Mouse (Mus musculus) MEL (cell line): ENCODE measurements around the gene Clmp. TPM values are rescaled to one million over a fixed set of nuclear protein-coding genes. Genes with fewer than 3 reads are reported as not detected.

Experiments
- DNase-seq: peaks from one replicate; pipeline ENCODE4 v3.0.0; 2011; ENCODE audit warnings: low read depth, low spot score
- H3K27ac ChIP-seq: 2 replicates; pipeline ENCODE4 v1.5.1; 2012; ENCODE audit warnings: low read depth, mild to moderate bottlenecking, control low read depth, low read length, moderate library complexity; ENCODE audit not compliant: control insufficient read depth
- H3K27me3 ChIP-seq, 2 experiments: fragments of 150-350 bp in 1 of 2; sonication (generic) in 1 of 2; 2 replicates each; pipeline ENCODE4 v1.6.1; 2012; ENCODE audit warnings: low read length in 2 of 2, mild to moderate bottlenecking in 2 of 2, improper control_type of control experiment in 1 of 2, moderate library complexity in 1 of 2; ENCODE audit not compliant: insufficient read depth in 2 of 2, control insufficient read depth in 1 of 2
- H3K36me3 ChIP-seq, 2 experiments: 2 replicates each; pipeline ENCODE4 v1.6.1; 2012 to 2014; ENCODE audit warnings: low read length in 2 of 2, improper control_type of control experiment in 1 of 2, inconsistent platforms in 1 of 2, mild to moderate bottlenecking in 1 of 2; ENCODE audit not compliant: insufficient read depth in 2 of 2, control insufficient read depth in 1 of 2
- H3K4me1 ChIP-seq, 2 experiments: fragments of 150-350 bp in 1 of 2; sonication (generic) in 1 of 2; 2 replicates each; pipeline ENCODE4 v1.6.1; 2012; ENCODE audit warnings: low read length in 2 of 2, improper control_type of control experiment in 1 of 2, mild to moderate bottlenecking in 1 of 2; ENCODE audit not compliant: insufficient read depth in 2 of 2, control insufficient read depth in 1 of 2
- H3K4me3 ChIP-seq, 2 experiments: fragments of 150-350 bp in 1 of 2; sonication (generic) in 1 of 2; 2 replicates each; pipeline ENCODE4 v1.5.1; 2012; ENCODE audit warnings: low read depth in 2 of 2, low read length in 2 of 2, mild to moderate bottlenecking in 2 of 2, moderate library complexity in 2 of 2, control low read depth in 1 of 2, improper control_type of control experiment in 1 of 2; ENCODE audit not compliant: control insufficient read depth in 1 of 2, insufficient read depth in 1 of 2
- H3K79me2 ChIP-seq: 2 replicates; pipeline ENCODE4 v1.6.1; 2012; ENCODE audit warnings: mild to moderate bottlenecking, low read length, moderate library complexity; ENCODE audit not compliant: control insufficient read depth, poor library complexity, insufficient read depth
- H3K9ac ChIP-seq: 2 replicates; pipeline ENCODE4 v1.6.1; 2012; ENCODE audit warnings: low read depth, mild to moderate bottlenecking, control low read depth, low read length, moderate library complexity; ENCODE audit not compliant: control insufficient read depth, poor library complexity, severe bottlenecking
- H3K9me3 ChIP-seq: fragments of 150-350 bp; sonication (generic); replicated peaks from 2 replicates; pipeline ENCODE4 v1.6.1; 2012; ENCODE audit warnings: mild to moderate bottlenecking, low read length, improper control_type of control experiment, moderate library complexity; ENCODE audit not compliant: insufficient read depth
- CTCF ChIP-seq, 3 experiments: IDR thresholded peaks in 2 of 3; conservative IDR thresholded peaks in 1 of 3; 2 replicates each; pipeline ENCODE4 v1.5.1; 2011 to 2012; ENCODE audit warnings: low read length in 3 of 3, low read depth in 2 of 3, mild to moderate bottlenecking in 2 of 3, improper control_type of control experiment in 1 of 3, inconsistent platforms in 1 of 3, mixed read lengths in 1 of 3, moderate library complexity in 1 of 3; ENCODE audit not compliant: control insufficient read depth in 1 of 3, insufficient read depth in 1 of 3, poor library complexity in 1 of 3, severe bottlenecking in 1 of 3
- ELF1 ChIP-seq: IDR thresholded peaks from 2 replicates; pipeline ENCODE4 v1.6.1; 2014; ENCODE audit warnings: low read depth, mild to moderate bottlenecking, inconsistent platforms, low read length, improper control_type of control experiment, moderate library complexity
- EP300 ChIP-seq, 2 experiments: IDR thresholded peaks; 2 replicates each; pipeline ENCODE4 v1.6.1; 2011; ENCODE audit warnings: improper control_type of control experiment in 2 of 2, low read length in 2 of 2, low read depth in 1 of 2, mild to moderate bottlenecking in 1 of 2
- ETS1 ChIP-seq: IDR thresholded peaks from 2 replicates; pipeline ENCODE4 v1.6.1; 2012; ENCODE audit warnings: low read depth, mild to moderate bottlenecking, inconsistent platforms, low read length, improper control_type of control experiment, moderate library complexity
- MAX ChIP-seq: IDR thresholded peaks from 2 replicates; pipeline ENCODE4 v1.6.1; 2011; ENCODE audit warnings: low read length, improper control_type of control experiment
- MEF2A ChIP-seq: IDR thresholded peaks from 2 replicates; pipeline ENCODE4 v1.6.1; 2014; ENCODE audit warnings: low read depth, mild to moderate bottlenecking, inconsistent platforms, low read length, improper control_type of control experiment; ENCODE audit not compliant: poor library complexity, insufficient replicate concordance, severe bottlenecking; ENCODE audit errors: extremely low read depth
- MXI1 ChIP-seq: IDR thresholded peaks from 2 replicates; pipeline ENCODE4 v1.6.1; 2011; ENCODE audit warnings: mild to moderate bottlenecking, low read depth, low read length, improper control_type of control experiment
- NRF1 ChIP-seq: IDR thresholded peaks from 2 replicates; pipeline ENCODE4 v1.6.1; 2014; ENCODE audit warnings: low read depth, mild to moderate bottlenecking, inconsistent platforms, low read length, improper control_type of control experiment, moderate library complexity; ENCODE audit not compliant: poor library complexity, insufficient read depth, severe bottlenecking
- RAD21 ChIP-seq: IDR thresholded peaks from 2 replicates; pipeline ENCODE4 v1.6.1; 2011; ENCODE audit warnings: mild to moderate bottlenecking, low read depth, low read length, improper control_type of control experiment
- RCOR1 ChIP-seq: IDR thresholded peaks from 2 replicates; pipeline ENCODE4 v1.6.1; 2012; ENCODE audit warnings: low read depth, mild to moderate bottlenecking, inconsistent platforms, low read length, improper control_type of control experiment
- SMC3 ChIP-seq: IDR thresholded peaks from 2 replicates; pipeline ENCODE4 v1.6.1; 2011; ENCODE audit warnings: low read depth, low read length, improper control_type of control experiment
- TCF12 ChIP-seq: IDR thresholded peaks from 2 replicates; pipeline ENCODE4 v1.6.1; 2014; ENCODE audit warnings: low read depth, mild to moderate bottlenecking, inconsistent platforms, low read length, improper control_type of control experiment, moderate library complexity
- USF1 ChIP-seq: IDR thresholded peaks from 2 replicates; pipeline ENCODE4 v1.6.1; 2014; ENCODE audit warnings: low read depth, mild to moderate bottlenecking, inconsistent platforms, low read length, improper control_type of control experiment, moderate library complexity
- ZMIZ1 ChIP-seq: IDR thresholded peaks from 2 replicates; pipeline ENCODE4 v1.6.1; 2012; ENCODE audit warnings: low read depth, mild to moderate bottlenecking, inconsistent platforms, low read length, improper control_type of control experiment, moderate library complexity
- ZNF384 ChIP-seq: IDR thresholded peaks from 2 replicates; pipeline ENCODE4 v1.6.1; 2012; ENCODE audit warnings: low read depth, mild to moderate bottlenecking, inconsistent platforms, low read length, improper control_type of control experiment
- polyA plus RNA-seq, 2 experiments: library from polyadenylated mRNA; stranded (reverse) in 1 of 2; unstranded in 1 of 2; fragments of >175 nt in 1 of 2; fragments of >200 nt in 1 of 2; gene quantifications; 2 replicates each; pipeline versions ENCODE4 v1.2.1 to v1.2.4; 2012; ENCODE audit warnings: low replicate concordance in 2 of 2, low read depth in 1 of 2; ENCODE audit not compliant: insufficient read length in 2 of 2, insufficient read depth in 1 of 2, missing spikeins in 1 of 2
- total RNA-seq: library from RNA; depleted of rRNA; stranded (reverse); fragments of 300-350 nt; gene quantifications from 2 replicates; pipeline ENCODE4 v1.2.3, GENCODE M21; 2012

Clmp gene
- total and polyA plus RNA-seq, 3 experiments, result not detected

GRCm38 (mm10) chr9:40757105-40757626, 71.4 kb downstream of the Clmp start:
- Histone ChIP-seq H3K27ac (no peak overlapping the region), H3K4me3 (no peak overlapping the region), H3K36me3 (no peaks in the 10 kb centered on the region), H3K79me2 (no peaks in the 10 kb centered on the region), H3K9me3 (no peaks in the 10 kb centered on the region), H3K9ac (no peak overlapping the region), H3K4me1 (no peaks in the 10 kb centered on the region; a peak in 1 of 4 replicates), H3K27me3 (no peaks in the 10 kb centered on the region; a peak in 1 of 4 replicates)
- TF ChIP-seq CTCF (IDR thresholded peaks at IDR 0.05 in 2 of 3, conservative IDR thresholded peaks at IDR 0.05 in 1 of 3; ENCODE audit: control insufficient read depth in 1 of 3, insufficient read depth in 1 of 3, low read depth in 2 of 3, low read length in 3 of 3, poor library complexity in 1 of 3, severe bottlenecking in 1 of 3) (no peak), MEF2A (no peak), ETS1 (no peak), MXI1 (no peak), ELF1 (no peak), RCOR1 (no peak), EP300 (IDR thresholded peaks at IDR 0.05; ENCODE audit: low read depth in 1 of 2, low read length in 2 of 2) (no peak), NRF1 (no peak), ZMIZ1 (no peak), MAX (no peak), TCF12 (no peak), SMC3 (no peak), USF1 (no peak)
- no peak for DNase-seq

- H3K27ac ChIP-seq, result no peak overlapping the region
- H3K79me2 ChIP-seq, result no peaks in the 10 kb centered on the region
Observed at GRCm38 (mm10) chr9:40757685-40758270, 72.0 kb downstream of the Clmp start.

More at GRCm38 (mm10) chr9:40757685-40758270, 72.0 kb downstream of the Clmp start:
- DNase-seq, result peak; percentile 68
- no peak overlapping the region for H3K4me3 ChIP-seq
- H3K27me3 ChIP-seq, result no peaks in the 10 kb centered on the region; a peak in 1 of 4 replicates
- H3K36me3 ChIP-seq, result no peaks in the 10 kb centered on the region; a peak in 1 of 4 replicates
- no peaks in the 10 kb centered on the region; a peak in 1 of 4 replicates for H3K4me1 ChIP-seq
- no peak overlapping the region for H3K9ac ChIP-seq
- no peaks in the 10 kb centered on the region for H3K9me3 ChIP-seq
- TF ChIP-seq ZNF384, result no peak
- peak; percentile 59 for TF ChIP-seq RAD21
- TF ChIP-seq CTCF (IDR thresholded peaks at IDR 0.05 in 2 of 3, conservative IDR thresholded peaks at IDR 0.05 in 1 of 3; ENCODE audit: control insufficient read depth in 1 of 3, insufficient read depth in 1 of 3, low read depth in 2 of 3, low read length in 3 of 3, poor library complexity in 1 of 3, severe bottlenecking in 1 of 3), result peak; percentile 15 to 65 (median 59); a peak in 4 of 6 replicates
- TF ChIP-seq SMC3, result peak; percentile 37
